Mouse (Mus musculus) frontal cortex, postnatal 25 days (tissue): ENCODE measurements around the gene Wdr43.

Source experiments
- DNase-seq, 2 experiments: peaks; one replicate each; pipeline ENCODE4 v3.0.0; 2022; ENCODE audit warnings: low spot score in 2 of 2

The Wdr43 gene

DNA sequence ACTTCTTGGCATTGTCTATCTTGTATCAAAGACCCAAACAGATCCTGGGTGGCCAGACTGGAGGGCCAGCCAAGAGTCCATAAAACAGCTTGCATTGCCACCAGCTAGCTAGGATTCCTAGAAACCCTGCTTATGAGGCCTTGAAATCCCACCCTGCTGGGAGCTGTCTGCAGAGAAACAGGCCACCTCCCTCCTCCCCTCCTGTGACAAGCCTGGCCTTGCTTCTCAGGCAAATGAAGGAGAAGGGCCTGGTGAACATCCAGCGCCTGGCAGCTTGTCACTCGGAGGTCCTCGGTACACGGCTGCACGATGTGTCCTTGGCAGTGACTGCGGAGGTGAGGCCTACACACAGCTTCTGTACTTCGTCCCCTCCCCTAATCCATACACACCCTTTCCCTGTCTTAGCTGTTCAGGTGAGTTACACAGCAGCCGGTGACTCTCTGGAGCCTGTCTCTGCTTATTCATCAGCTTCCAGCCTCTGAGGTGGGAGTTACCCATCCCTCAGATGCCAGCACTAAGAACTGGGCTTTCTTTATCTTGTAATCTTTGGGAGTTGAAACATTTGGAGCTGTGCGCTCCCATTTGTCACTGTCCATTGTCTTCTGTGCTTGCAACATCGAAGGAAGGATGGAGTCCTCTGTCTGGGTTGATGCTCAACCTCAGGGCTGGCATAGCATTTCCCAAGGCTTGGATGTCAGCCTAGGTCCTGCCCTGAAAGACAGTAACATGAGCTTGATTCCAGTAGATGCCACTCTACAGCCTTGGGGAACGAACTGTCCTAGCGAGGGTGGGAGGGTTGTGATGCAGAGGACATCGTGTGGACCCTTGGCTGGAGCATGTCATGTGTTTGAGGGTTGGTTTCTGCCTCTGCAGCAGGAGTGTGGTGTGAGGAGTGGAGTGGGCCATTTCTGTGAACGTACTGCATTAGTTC lies 90.1 kb downstream of the Wdr43 start:
- no peak for DNase-seq

- no peak for DNase-seq
These were observed 92.0 kb downstream of the Wdr43 start for GRCm38 (mm10) chr17:71707715-71708114.
